8 mouse cellular contexts compared by ENCODE assay signal in genomic region chr8:71511644-71512043, GRCm38 (mm10). TPM values are rescaled to one million over a fixed set of nuclear protein-coding genes. Genes with fewer than 3 reads are reported as not detected.
A peak's percentile ranks its signal among the peaks of the same experiment; 100 is the strongest.
DNase-seq lines count a peak whose midpoint lies in the region; ATAC-seq and TF ChIP-seq lines count a peak whose summit lies in the region.

Gene Plvap (minus strand): TSS chr8:71511752.

- peak; percentile 77 for TF ChIP-seq EP300 in liver, embryonic 14.5 days (IDR thresholded peaks at IDR 0.05; ENCODE audit: low read depth)

- no peaks in the 10 kb centered on the region for H3K36me3 ChIP-seq in midbrain, embryonic 13.5 days
- H3K36me3 ChIP-seq in midbrain, embryonic 15.5 days (replicated peaks) = no peaks in the 10 kb centered on the region
- H3K36me3 ChIP-seq in embryonic facial prominence, embryonic 14.5 days (ENCODE audit: control insufficient read depth, insufficient read depth, low read length) = no peaks in the 10 kb centered on the region
- no peaks in the 10 kb centered on the region for H3K36me3 ChIP-seq in intestine, embryonic 14.5 days (ENCODE audit: control insufficient read depth, insufficient read depth, low read length)
- no peaks in the 10 kb centered on the region for H3K36me3 ChIP-seq in liver, embryonic 14.5 days (replicated peaks; ENCODE audit: control insufficient read depth, insufficient read depth, low read depth)

- peaks cover 12% of the 10 kb centered on the region for H3K4me1 ChIP-seq in midbrain, embryonic 13.5 days (replicated peaks)
- peaks cover 7% of the 10 kb centered on the region for H3K4me1 ChIP-seq in midbrain, embryonic 15.5 days
- no peaks in the 10 kb centered on the region for H3K4me1 ChIP-seq in embryonic facial prominence, embryonic 14.5 days (ENCODE audit: control insufficient read depth, insufficient read depth, low read length)
- H3K4me1 ChIP-seq in intestine, embryonic 14.5 days (replicated peaks; ENCODE audit: control insufficient read depth, insufficient read depth, low read length) = no peaks in the 10 kb centered on the region
- peaks cover 5 to 7% of the 10 kb centered on the region in 2 experiments; a peak in 3 of 4 replicates for H3K4me1 ChIP-seq in liver, embryonic 14.5 days (replicated peaks; ENCODE audit: control insufficient read depth in 2 of 2, insufficient read depth in 2 of 2, low read length in 1 of 2)

- H3K9ac ChIP-seq in midbrain, embryonic 13.5 days (replicated peaks) = no peak within 1 kb of the TSS
- no peak within 1 kb of the TSS for H3K9ac ChIP-seq in midbrain, embryonic 15.5 days
- H3K9ac ChIP-seq in embryonic facial prominence, embryonic 14.5 days (ENCODE audit: low read depth, low read length) = no peak within 1 kb of the TSS
- H3K9ac ChIP-seq in intestine, embryonic 14.5 days (ENCODE audit: low read length) = no peak within 1 kb of the TSS
- H3K9ac ChIP-seq in liver, embryonic 14.5 days (replicated peaks) = no peak within 1 kb of the TSS

- H3K4me2 ChIP-seq in midbrain, embryonic 13.5 days (replicated peaks) = no peak within 1 kb of the TSS
- H3K4me2 ChIP-seq in midbrain, embryonic 15.5 days = no peak within 1 kb of the TSS
- H3K4me2 ChIP-seq in embryonic facial prominence, embryonic 14.5 days (ENCODE audit: low read depth, low read length) = no peak within 1 kb of the TSS
- no peak within 1 kb of the TSS; the same call in 1 of the 2 replicates for H3K4me2 ChIP-seq in intestine, embryonic 14.5 days (ENCODE audit: low read length)
- peak within 1 kb of the TSS; percentile 62 for H3K4me2 ChIP-seq in liver, embryonic 14.5 days (ENCODE audit: low read depth)

- no peak for TF ChIP-seq CTCF in liver, embryonic 14.5 days (IDR thresholded peaks at IDR 0.05; ENCODE audit: low read depth)

- ATAC-seq in midbrain, embryonic 13.5 days = no peak
- no peak for ATAC-seq in midbrain, embryonic 15.5 days (replicated peaks)
- no peak for ATAC-seq in embryonic facial prominence, embryonic 14.5 days (ENCODE audit: low read depth)
- no peak for ATAC-seq in intestine, embryonic 14.5 days (replicated peaks; ENCODE audit: low FRiP score, low TSS enrichment, low read depth)
- peak; percentile 87 for ATAC-seq in liver, embryonic 14.5 days (ENCODE audit: insufficient read depth)

- H3K9me3 ChIP-seq in midbrain, embryonic 13.5 days = no peaks in the 10 kb centered on the region
- H3K9me3 ChIP-seq in midbrain, embryonic 15.5 days = no peaks in the 10 kb centered on the region
- no peaks in the 10 kb centered on the region for H3K9me3 ChIP-seq in embryonic facial prominence, embryonic 14.5 days (ENCODE audit: control insufficient read depth, low read length)
- H3K9me3 ChIP-seq in intestine, embryonic 14.5 days (ENCODE audit: control insufficient read depth, low read length) = no peaks in the 10 kb centered on the region
- H3K9me3 ChIP-seq in liver, embryonic 14.5 days (ENCODE audit: control insufficient read depth, low read length) = no peaks in the 10 kb centered on the region

- WGBS in midbrain, embryonic 13.5 days = 79% methylated on average over 14 of the region's 14 CpGs
- WGBS in midbrain, embryonic 15.5 days = 87% methylated on average over 14 of the region's 14 CpGs
- WGBS in embryonic facial prominence, embryonic 14.5 days = 52% methylated on average over 14 of the region's 14 CpGs
- WGBS in intestine, embryonic 14.5 days = 20% methylated on average over 14 of the region's 14 CpGs
- WGBS in liver, embryonic 14.5 days (ENCODE audit: insufficient replicate concordance) = 6% methylated on average over 14 of the region's 14 CpGs

- H3K27me3 ChIP-seq in midbrain, embryonic 13.5 days = peaks cover 46% of the 10 kb centered on the region
- peaks cover 44% of the 10 kb centered on the region for H3K27me3 ChIP-seq in midbrain, embryonic 15.5 days (replicated peaks)
- peaks cover 28% of the 10 kb centered on the region for H3K27me3 ChIP-seq in embryonic facial prominence, embryonic 14.5 days (replicated peaks; ENCODE audit: control insufficient read depth, insufficient read depth, low read length)
- H3K27me3 ChIP-seq in intestine, embryonic 14.5 days (replicated peaks; ENCODE audit: control insufficient read depth, insufficient read depth, low read length) = peaks cover 26% of the 10 kb centered on the region
- H3K27me3 ChIP-seq in liver, embryonic 14.5 days (ENCODE audit: control insufficient read depth, insufficient read depth, low read length) = peaks cover 23% of the 10 kb centered on the region

- DNase-seq in embryonic facial prominence, embryonic 14.5 days (ENCODE audit: low spot score) = no peak
- no peak for DNase-seq in intestine, embryonic 14.5 days (ENCODE audit: low spot score)
- peak; percentile 46 to 56 (median 52) for DNase-seq in liver, embryonic 14.5 days (ENCODE audit: low read depth in 3 of 3, low spot score in 3 of 3)
- no peak for DNase-seq in layer of hippocampus, postnatal 36 days
- no peak for DNase-seq in frontal cortex, adult 2 months (ENCODE audit: extremely low spot score in 1 of 2, low spot score in 1 of 2)
- DNase-seq in cerebellum, postnatal 4 days (ENCODE audit: low spot score in 2 of 2) = no peak

- no peak within 1 kb of the TSS for H3K27ac ChIP-seq in midbrain, embryonic 13.5 days
- H3K27ac ChIP-seq in midbrain, embryonic 15.5 days = no peak within 1 kb of the TSS
- H3K27ac ChIP-seq in embryonic facial prominence, embryonic 14.5 days (replicated peaks; ENCODE audit: low read depth, low read length) = no peak within 1 kb of the TSS
- H3K27ac ChIP-seq in intestine, embryonic 14.5 days (ENCODE audit: low read depth) = no peak within 1 kb of the TSS
- H3K27ac ChIP-seq in liver, embryonic 14.5 days = no peak within 1 kb of the TSS

- no peak within 1 kb of the TSS for H3K4me3 ChIP-seq in midbrain, embryonic 13.5 days (replicated peaks)
- H3K4me3 ChIP-seq in midbrain, embryonic 15.5 days = no peak within 1 kb of the TSS
- H3K4me3 ChIP-seq in embryonic facial prominence, embryonic 14.5 days (ENCODE audit: low read depth, low read length) = peak within 1 kb of the TSS; percentile 10; the same call in 1 of the 2 replicates
- H3K4me3 ChIP-seq in intestine, embryonic 14.5 days (ENCODE audit: low read depth, low read length) = peak within 1 kb of the TSS; percentile 13; the same call in 1 of the 2 replicates
- peak within 1 kb of the TSS; percentile 6 to 34; a peak in 3 of 4 replicates for H3K4me3 ChIP-seq in liver, embryonic 14.5 days (ENCODE audit: insufficient read depth in 1 of 2, low read depth in 2 of 2, low read length in 2 of 2)

RNA-seq across cellular contexts. Expression of gene Plvap, which starts in this region (rescaled TPM):
- polyA plus RNA-seq in midbrain, embryonic 13.5 days (2015; fragmentation: Nextera tagmentation; extraction: Ambion mirVana) = 8.0 and 10.2 TPM in 2 replicates
- 5.2 and 5.6 TPM in 2 replicates for polyA plus RNA-seq in midbrain, embryonic 15.5 days (2015; fragmentation: Nextera tagmentation; extraction: Ambion mirVana)
- polyA plus RNA-seq in embryonic facial prominence, embryonic 14.5 days (2014; fragmentation: Nextera tagmentation; extraction: Ambion mirVana) = 53.5 and 59.0 TPM in 2 replicates
- 59.3 and 63.7 TPM in 2 replicates for polyA plus RNA-seq in intestine, embryonic 14.5 days (2014; fragmentation: Nextera tagmentation; extraction: Ambion mirVana)
- 15.4 and 16.8 TPM in 2 replicates for polyA plus RNA-seq in liver, embryonic 14.5 days (2012; rRNA removed)
- 15.9 and 18.4 TPM in 2 replicates for polyA plus RNA-seq in liver, embryonic 14.5 days (2014; fragmentation: Nextera tagmentation; extraction: Ambion mirVana)
- 1 to 10 TPM; 6.3 to 6.7 TPM for total RNA-seq in layer of hippocampus, postnatal 36 days (2021)
- 9.7 and 13.6 TPM in 2 replicates for polyA plus RNA-seq in frontal cortex, adult 2 months (2012; rRNA removed)

Comparison
In these comparisons a context has a peak if more than half of its experiments do, and no peak if none do; other contexts are left out.
1. H3K4me3 ChIP-seq: peak in embryonic facial prominence, embryonic 14.5 days (single experiment), intestine, embryonic 14.5 days (single experiment) and liver, embryonic 14.5 days (2 of 2); none in midbrain, embryonic 13.5 days (single experiment) and midbrain, embryonic 15.5 days (single experiment).
2. DNase-seq: peak in liver, embryonic 14.5 days (3 of 3); none in embryonic facial prominence, embryonic 14.5 days (single experiment), intestine, embryonic 14.5 days (single experiment), layer of hippocampus, postnatal 36 days (0 of 2), frontal cortex, adult 2 months (0 of 2) and cerebellum, postnatal 4 days (0 of 2).